Mouse (Mus musculus) bone marrow macrophage, adult 2 months (primary cell): ENCODE measurements around the gene Ncf2.

Experiments
- CTCF ChIP-seq: IDR thresholded peaks from 2 replicates; pipeline ENCODE4 v1.5.1; 2012; ENCODE audit warnings: low read depth, mild to moderate bottlenecking, low read length, moderate library complexity
- POLR2A ChIP-seq: IDR thresholded peaks from 2 replicates; pipeline ENCODE4 v1.6.1; 2012; ENCODE audit warnings: mild to moderate bottlenecking, low read depth, low read length, borderline replicate concordance

DNA sequence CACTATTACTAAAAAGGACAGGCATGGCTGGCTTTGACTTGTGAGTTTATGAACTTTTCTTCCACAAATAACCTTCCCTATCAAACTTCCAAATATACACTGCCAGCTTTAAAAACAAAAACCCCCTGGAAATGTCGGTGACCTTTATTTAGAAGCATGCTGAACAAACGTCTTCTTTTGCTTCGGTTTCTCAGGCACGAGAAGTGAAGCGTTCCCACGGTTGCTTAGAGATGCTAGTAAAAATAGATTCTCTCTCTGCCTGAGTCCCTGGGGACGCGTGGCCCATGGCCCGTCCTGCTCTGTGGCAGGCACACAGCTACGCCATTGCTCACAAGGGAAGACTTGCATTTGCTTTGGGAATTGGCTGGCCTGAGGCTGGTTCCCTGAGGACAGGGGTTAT lies 17.8 kb downstream of the Ncf2 start:
- TF ChIP-seq CTCF: no peak
- no peak for TF ChIP-seq POLR2A
